Mouse (Mus musculus): ENCODE results near the gene Tnip1.

- TF ChIP-seq POLR2A (IDR thresholded peaks at IDR 0.05; ENCODE audit: control insufficient read depth, extremely low read depth, insufficient read depth, low read length, poor library complexity) (no peak), CTCF (IDR thresholded peaks at IDR 0.05; ENCODE audit: borderline replicate concordance, control insufficient read depth, extremely low read depth, insufficient read depth, low read length, poor library complexity) (no peak)
Observed at GRCm38 (mm10) chr11:54984581-54984980, 21.9 kb upstream of the Tnip1 start.
